Mouse (Mus musculus): Measurements from ENCODE around the gene Necap1. TPM values are rescaled to one million over a fixed set of nuclear protein-coding genes. Genes with fewer than 3 reads are reported as not detected.

Necap1 gene
- 21.9 TPM for polyA plus RNA-seq (2012; fragmentation: generic; extraction: Trizol)

DNA sequence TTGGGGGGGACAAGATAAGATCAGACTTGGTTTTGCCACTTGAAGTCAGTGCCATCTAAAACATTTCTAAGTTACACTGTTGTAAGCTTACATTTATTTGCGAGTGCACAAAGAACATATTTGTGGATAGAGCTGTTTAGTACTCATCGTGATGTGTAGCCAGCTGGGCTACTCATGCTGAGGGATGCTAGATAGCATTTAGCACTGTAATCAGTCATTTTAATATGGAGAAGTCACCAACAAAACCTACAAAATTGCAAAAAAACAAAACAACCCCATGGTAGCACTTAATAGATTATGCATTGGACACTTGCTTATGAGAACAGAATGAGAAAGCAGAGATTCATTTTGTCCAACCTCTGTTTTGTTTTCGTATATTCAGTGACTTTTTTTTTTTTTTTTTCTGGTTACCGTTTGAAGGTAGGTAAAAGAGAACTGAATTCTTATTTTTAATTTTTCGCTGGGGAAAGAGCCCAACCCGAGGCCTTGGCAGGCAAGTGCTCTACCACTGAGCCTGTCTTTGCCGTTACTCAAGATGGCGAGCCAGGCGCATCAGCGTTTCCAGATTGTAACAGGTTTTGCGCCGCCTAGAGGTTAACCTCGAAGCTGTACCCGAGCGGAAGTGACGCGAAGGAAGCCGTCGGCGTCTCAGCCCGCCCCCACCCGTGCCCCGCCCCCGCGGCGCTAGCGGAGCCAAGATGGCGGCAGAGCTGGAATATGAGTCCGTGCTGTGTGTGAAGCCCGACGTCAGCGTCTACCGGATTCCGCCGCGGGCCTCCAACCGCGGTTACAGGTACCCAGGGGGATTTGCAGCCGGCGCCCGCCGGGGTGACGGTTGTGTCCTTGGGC is at the start of gene Necap1:
Necap1 (plus strand) TSS at position 604 of the 849 bp plus-strand sequence.
- Histone ChIP-seq H3K4me3 (peak within 1 kb of the TSS; percentile 70), H3K36me3 (ENCODE audit: control insufficient read depth, insufficient read depth) (peaks cover 14% of the 10 kb centered on the region), H3ac (ENCODE audit: control insufficient read depth, insufficient read length) (peak within 1 kb of the TSS; percentile 21), H3K79me2 (ENCODE audit: control insufficient read depth, insufficient read depth) (peaks cover 46% of the 10 kb centered on the region), H3K27me3 (ENCODE audit: control insufficient read depth, insufficient read depth, insufficient read length) (no peaks in the 10 kb centered on the region), H3K4me2 (ENCODE audit: low read depth) (peak within 1 kb of the TSS; percentile 77)
- TF ChIP-seq E2F4 (IDR thresholded peaks at IDR 0.05; ENCODE audit: insufficient read depth) (no peak), POLR2AphosphoS2 (IDR thresholded peaks at IDR 0.05; ENCODE audit: insufficient read length, low read depth) (peak; percentile 74), MYOG (IDR thresholded peaks at IDR 0.05; ENCODE audit: control insufficient read depth in 1 of 3, insufficient read depth in 1 of 3, insufficient read length in 2 of 3, low read depth in 2 of 3) (no peak), POLR2A (IDR thresholded peaks at IDR 0.05; ENCODE audit: insufficient read length, low read depth) (peak; percentile 80), REST (IDR thresholded peaks at IDR 0.05; ENCODE audit: insufficient read depth, insufficient read length) (no peak), MYOD1 (IDR thresholded peaks at IDR 0.05; ENCODE audit: control insufficient read depth in 1 of 3, insufficient read length in 2 of 3, low read depth in 2 of 3) (peak in 1 of 3 experiments; percentile 3)

DNA sequence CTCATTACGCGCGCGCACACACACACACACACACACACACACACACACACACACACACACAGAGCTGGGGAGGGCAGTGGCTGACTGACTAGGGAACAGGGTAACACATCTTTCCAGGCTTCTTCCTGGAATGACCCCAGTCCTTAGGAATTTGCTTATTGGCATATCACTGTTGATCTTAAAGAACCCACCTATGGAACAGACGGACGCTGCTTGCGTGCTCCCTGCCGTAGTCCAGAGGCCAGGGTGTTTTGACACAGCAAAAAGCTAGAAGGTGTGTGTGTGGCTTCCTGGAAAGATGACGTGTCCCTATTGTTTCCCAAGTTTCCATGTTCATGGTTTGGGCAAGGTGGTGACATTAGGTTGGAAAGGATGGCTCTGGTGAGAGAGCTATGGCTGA is 49.1 kb upstream of the Necap1 start:
- TF ChIP-seq MYOD1 (IDR thresholded peaks at IDR 0.05; ENCODE audit: control insufficient read depth in 1 of 3, insufficient read length in 2 of 3, low read depth in 2 of 3) (no peak), USF1 (IDR thresholded peaks at IDR 0.05; ENCODE audit: low read depth) (no peak), POLR2A (IDR thresholded peaks at IDR 0.05; ENCODE audit: insufficient read length, low read depth) (no peak), TCF3 (IDR thresholded peaks at IDR 0.05; ENCODE audit: insufficient read length, low read depth) (no peak), SRF (IDR thresholded peaks at IDR 0.05; ENCODE audit: control insufficient read depth, insufficient read length, low read depth) (no peak), POLR2AphosphoS2 (IDR thresholded peaks at IDR 0.05; ENCODE audit: insufficient read length, low read depth) (no peak), REST (IDR thresholded peaks at IDR 0.05; ENCODE audit: insufficient read depth, insufficient read length) (no peak), MAX (IDR thresholded peaks at IDR 0.05; ENCODE audit: low read depth) (no peak), TCF12 (IDR thresholded peaks at IDR 0.05; ENCODE audit: insufficient read depth, poor library complexity, severe bottlenecking) (no peak), E2F4 (IDR thresholded peaks at IDR 0.05; ENCODE audit: insufficient read depth) (no peak)
- H3K4me3 ChIP-seq: no peak overlapping the region
- peak overlapping the region; percentile 68 for H3K4me2 ChIP-seq (ENCODE audit: low read depth)
- no peak overlapping the region for H3ac ChIP-seq (ENCODE audit: control insufficient read depth, insufficient read length)
- H3K36me3 ChIP-seq (ENCODE audit: control insufficient read depth, insufficient read depth): no peaks in the 10 kb centered on the region
- H3K79me2 ChIP-seq (ENCODE audit: control insufficient read depth, insufficient read depth): peaks cover 18% of the 10 kb centered on the region
- H3K27me3 ChIP-seq (ENCODE audit: control insufficient read depth, insufficient read depth, insufficient read length): no peaks in the 10 kb centered on the region

DNA sequence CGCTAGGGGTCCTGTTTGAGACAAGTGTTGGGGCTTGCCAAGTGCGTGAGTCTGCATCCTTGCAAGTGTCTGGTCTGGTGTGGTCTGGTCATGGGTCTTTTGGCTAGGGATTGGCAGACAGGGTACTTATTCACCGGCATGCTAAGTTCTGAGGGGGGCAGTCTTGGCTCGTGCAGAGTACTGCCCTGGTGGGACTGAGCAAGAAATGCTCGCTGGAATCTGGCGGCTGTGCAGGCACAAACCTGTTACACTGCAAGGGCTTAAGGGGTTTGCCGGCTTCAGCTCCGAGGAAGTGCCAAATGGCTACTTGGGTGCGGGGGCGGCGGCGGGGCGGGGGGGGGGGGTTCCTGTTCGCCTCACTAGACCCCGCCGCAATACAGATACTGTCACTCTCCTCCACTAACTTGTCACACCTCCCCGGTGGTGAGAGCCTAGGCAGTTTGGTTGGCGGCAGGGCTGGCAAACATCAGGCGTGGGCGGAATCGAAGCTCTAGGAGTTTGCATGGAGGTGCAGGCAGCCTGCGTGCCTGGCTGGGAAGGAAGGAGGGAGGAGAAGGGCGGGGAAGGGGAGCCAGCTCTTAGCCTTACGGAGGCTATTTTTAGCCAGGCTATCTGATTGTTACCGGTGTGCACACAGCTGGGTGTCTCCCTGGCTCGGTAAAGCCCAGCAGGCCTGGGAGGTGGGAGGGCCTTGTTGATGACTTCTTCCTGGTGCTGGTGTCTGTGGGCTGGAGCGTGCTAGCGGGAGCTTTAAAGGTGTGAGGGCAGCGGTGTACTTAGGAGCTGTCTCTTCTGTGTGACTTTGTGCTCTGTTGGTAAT is 48.1 kb upstream of the Necap1 start:
- Histone ChIP-seq H3K4me2 (ENCODE audit: low read depth) (peak overlapping the region; percentile 68), H3K36me3 (ENCODE audit: control insufficient read depth, insufficient read depth) (no peaks in the 10 kb centered on the region), H3K4me3 (peak overlapping the region; percentile 10), H3ac (ENCODE audit: control insufficient read depth, insufficient read length) (no peak overlapping the region), H3K27me3 (ENCODE audit: control insufficient read depth, insufficient read depth, insufficient read length) (no peaks in the 10 kb centered on the region), H3K79me2 (ENCODE audit: control insufficient read depth, insufficient read depth) (peaks cover 11% of the 10 kb centered on the region)
- TF ChIP-seq E2F4 (IDR thresholded peaks at IDR 0.05; ENCODE audit: insufficient read depth) (peak; percentile 54), MYOD1 (IDR thresholded peaks at IDR 0.05; ENCODE audit: control insufficient read depth in 1 of 3, insufficient read length in 2 of 3, low read depth in 2 of 3) (peak in 1 of 3 experiments; percentile 34), CEBPB (IDR thresholded peaks at IDR 0.05; ENCODE audit: insufficient read depth, poor library complexity, severe bottlenecking) (no peak), MYOG (IDR thresholded peaks at IDR 0.05; ENCODE audit: control insufficient read depth in 1 of 3, insufficient read depth in 1 of 3, insufficient read length in 2 of 3, low read depth in 2 of 3) (peak in 1 of 3 experiments; percentile 30)

GRCm38 (mm10) chr6:122828086-122828485 is 46.2 kb upstream of the Necap1 start:
- Histone ChIP-seq H3ac (ENCODE audit: control insufficient read depth, insufficient read length) (no peak overlapping the region), H3K79me2 (ENCODE audit: control insufficient read depth, insufficient read depth) (peaks cover 6% of the 10 kb centered on the region), H3K4me2 (ENCODE audit: low read depth) (no peak overlapping the region), H3K27me3 (ENCODE audit: control insufficient read depth, insufficient read depth, insufficient read length) (no peaks in the 10 kb centered on the region), H3K36me3 (ENCODE audit: control insufficient read depth, insufficient read depth) (peaks cover 10% of the 10 kb centered on the region), H3K4me3 (no peak overlapping the region)
- TF ChIP-seq POLR2AphosphoS2 (IDR thresholded peaks at IDR 0.05; ENCODE audit: insufficient read length, low read depth) (no peak), MAX (IDR thresholded peaks at IDR 0.05; ENCODE audit: low read depth) (no peak), TCF3 (IDR thresholded peaks at IDR 0.05; ENCODE audit: insufficient read length, low read depth) (no peak), E2F4 (IDR thresholded peaks at IDR 0.05; ENCODE audit: insufficient read depth) (no peak), TCF12 (IDR thresholded peaks at IDR 0.05; ENCODE audit: insufficient read depth, poor library complexity, severe bottlenecking) (no peak)

- no peak overlapping the region for H3K4me3 ChIP-seq
- no peaks in the 10 kb centered on the region for H3K27me3 ChIP-seq (ENCODE audit: control insufficient read depth, insufficient read depth, insufficient read length)
- H3K4me2 ChIP-seq (ENCODE audit: low read depth): no peak overlapping the region
- no peak overlapping the region for H3ac ChIP-seq (ENCODE audit: control insufficient read depth, insufficient read length)
- H3K36me3 ChIP-seq (ENCODE audit: control insufficient read depth, insufficient read depth): peaks cover 24% of the 10 kb centered on the region
- no peak for TF ChIP-seq MYOG (IDR thresholded peaks at IDR 0.05; ENCODE audit: control insufficient read depth in 1 of 3, insufficient read depth in 1 of 3, insufficient read length in 2 of 3, low read depth in 2 of 3)
- no peak for TF ChIP-seq CEBPB (IDR thresholded peaks at IDR 0.05; ENCODE audit: insufficient read depth, poor library complexity, severe bottlenecking)
- no peak for TF ChIP-seq REST (IDR thresholded peaks at IDR 0.05; ENCODE audit: insufficient read depth, insufficient read length)
- no peak for TF ChIP-seq USF1 (IDR thresholded peaks at IDR 0.05; ENCODE audit: low read depth)
- TF ChIP-seq MAX (IDR thresholded peaks at IDR 0.05; ENCODE audit: low read depth): no peak
- no peak for TF ChIP-seq TCF3 (IDR thresholded peaks at IDR 0.05; ENCODE audit: insufficient read length, low read depth)
- TF ChIP-seq POLR2A (IDR thresholded peaks at IDR 0.05; ENCODE audit: insufficient read length, low read depth): no peak
- no peak for TF ChIP-seq TCF12 (IDR thresholded peaks at IDR 0.05; ENCODE audit: insufficient read depth, poor library complexity, severe bottlenecking)
- TF ChIP-seq SRF (IDR thresholded peaks at IDR 0.05; ENCODE audit: control insufficient read depth, insufficient read length, low read depth): no peak
- no peak for TF ChIP-seq E2F4 (IDR thresholded peaks at IDR 0.05; ENCODE audit: insufficient read depth)
- no peak for TF ChIP-seq POLR2AphosphoS2 (IDR thresholded peaks at IDR 0.05; ENCODE audit: insufficient read length, low read depth)
- H3K79me2 ChIP-seq (ENCODE audit: control insufficient read depth, insufficient read depth): no peaks in the 10 kb centered on the region
These were observed 41.4 kb upstream of the Necap1 start for GRCm38 (mm10) chr6:122832880-122833279.

All from myocyte (in vitro differentiated cells).